Mouse (Mus musculus): Measurements from ENCODE around the gene Tmem150c. TPM values are rescaled to one million over a fixed set of nuclear protein-coding genes. Genes with fewer than 3 reads are reported as not detected.

The Tmem150c gene
- polyA plus RNA-seq, 1 experiment from 2014 or later = 2.3 TPM

DNA sequence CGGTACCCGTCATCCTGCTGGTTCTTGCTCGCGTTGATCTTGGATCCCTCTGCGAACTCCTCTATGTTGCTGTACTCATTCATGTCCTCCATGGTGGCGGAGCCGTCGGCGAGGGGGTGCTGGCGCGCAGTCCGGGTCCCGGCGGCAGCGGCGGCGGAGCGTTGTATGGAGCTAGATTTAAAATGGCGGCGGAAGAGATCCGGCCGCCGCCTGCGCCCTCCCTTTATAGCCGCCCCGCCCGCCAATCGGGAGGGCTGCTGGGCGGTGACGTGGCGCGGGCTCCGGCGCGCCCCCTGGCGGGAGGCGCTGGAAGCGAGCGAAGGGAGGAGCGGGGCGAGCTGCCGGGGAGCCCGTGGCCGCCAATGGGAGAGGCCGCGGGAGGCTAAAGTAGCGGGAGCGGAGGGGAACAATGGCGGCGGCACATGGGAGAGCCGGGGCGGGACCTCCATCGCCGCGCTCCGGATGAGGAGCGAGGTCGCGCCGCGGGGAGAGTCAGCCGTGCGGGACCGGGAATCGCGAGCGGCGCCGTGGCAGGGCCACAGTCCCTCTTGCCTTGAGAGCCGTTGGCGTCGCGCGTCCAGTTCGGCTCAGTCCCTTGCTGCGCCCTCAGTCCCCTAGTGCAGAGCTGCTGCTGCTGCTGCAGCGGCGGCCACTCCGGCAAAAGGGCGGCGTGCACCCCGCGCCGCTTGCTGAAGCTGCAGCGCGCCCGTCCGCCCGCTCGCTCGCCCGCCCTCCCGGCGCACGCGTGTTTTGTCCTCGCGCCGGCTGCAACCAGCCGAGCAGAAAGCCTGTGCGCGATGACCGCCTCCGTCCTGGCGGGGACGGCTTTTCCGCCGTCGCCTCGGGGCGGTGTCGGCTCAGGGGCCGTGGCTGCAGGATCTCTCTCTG is 120.7 kb downstream of the Tmem150c start:
- H3K36me3 ChIP-seq = peaks cover 48% of the 10 kb centered on the region
- peak overlapping the region; percentile 98 for H3K4me3 ChIP-seq
- H3K4me1 ChIP-seq = peaks cover 24% of the 10 kb centered on the region
- H3K27ac ChIP-seq = peak overlapping the region; percentile 99
- under 1% methylated on average over 101 of the region's 113 CpGs for WGBS
- no peaks in the 10 kb centered on the region for H3K27me3 ChIP-seq (ENCODE audit: insufficient read depth, poor library complexity, severe bottlenecking)
- no peaks in the 10 kb centered on the region for H3K9me3 ChIP-seq
- peak; percentile 95 for DNase-seq (ENCODE audit: low spot score)

DNA sequence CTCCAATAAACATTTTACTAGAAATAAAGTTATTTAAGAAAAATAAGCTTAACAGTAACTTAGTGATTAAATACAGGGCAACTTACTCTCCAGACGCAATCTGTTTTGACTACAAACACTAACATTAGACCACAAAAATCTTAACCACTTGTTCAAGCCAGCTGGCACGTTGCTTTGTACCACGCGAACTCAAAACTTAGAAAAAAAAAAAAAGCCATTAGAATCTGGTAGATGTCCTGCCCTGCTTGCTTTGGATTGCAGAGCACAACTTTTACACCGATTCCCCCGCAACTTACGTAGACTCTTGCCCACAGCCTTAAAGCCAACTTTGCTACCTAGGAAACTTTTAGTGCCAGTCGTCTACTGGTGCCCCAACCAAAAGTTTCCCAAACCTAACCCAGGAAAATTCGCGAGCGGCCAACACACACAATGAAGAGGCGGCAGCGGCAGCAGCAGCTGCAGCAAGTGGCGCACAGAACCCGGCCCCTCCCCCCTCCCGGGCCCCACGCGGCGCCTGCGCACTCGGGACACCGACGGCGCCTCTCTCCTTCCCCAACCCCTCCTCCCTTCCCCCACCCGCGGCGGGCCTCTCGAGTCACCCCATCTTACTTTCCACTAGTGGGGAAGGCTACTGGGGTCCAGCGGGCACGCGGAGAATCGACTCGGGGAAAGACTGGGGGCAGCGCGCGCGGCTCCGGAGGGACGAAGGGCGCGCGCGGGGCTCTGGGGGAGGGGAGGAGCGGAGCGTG is 121.5 kb downstream of the Tmem150c start:
- Histone ChIP-seq H3K27ac (peak overlapping the region; percentile 99), H3K4me1 (peaks cover 19% of the 10 kb centered on the region), H3K9me3 (no peaks in the 10 kb centered on the region), H3K36me3 (peaks cover 54% of the 10 kb centered on the region), H3K27me3 (ENCODE audit: insufficient read depth, poor library complexity, severe bottlenecking) (no peaks in the 10 kb centered on the region), H3K4me3 (peak overlapping the region; percentile 98)
- peak; percentile 94 for DNase-seq (ENCODE audit: low spot score)
- 1% methylated on average over 44 of the region's 45 CpGs for WGBS

DNA sequence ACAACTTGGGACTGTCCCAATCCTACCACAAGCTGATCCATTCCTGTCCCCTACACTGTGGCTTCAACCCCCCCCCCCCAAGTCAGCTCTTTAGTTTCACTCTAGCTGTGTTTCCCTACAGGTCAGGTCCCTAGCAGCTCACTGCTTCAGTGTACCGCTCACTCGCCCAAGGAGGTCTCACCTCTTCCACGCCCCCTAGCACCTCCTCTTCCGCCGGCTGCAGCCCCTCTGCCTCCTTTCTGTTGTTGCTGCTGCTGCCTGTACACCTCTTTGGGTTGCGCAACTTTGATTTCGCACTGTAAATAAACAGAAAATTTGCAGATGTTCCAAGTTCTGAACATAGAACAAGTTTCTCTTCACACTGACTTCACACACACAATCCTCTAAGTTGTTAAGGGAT is 122.9 kb downstream of the Tmem150c start:
- DNase-seq (ENCODE audit: low spot score) = no peak
- H3K36me3 ChIP-seq = peaks cover 59% of the 10 kb centered on the region
- WGBS = 34% methylated on average over 7 of the region's 7 CpGs
- H3K27ac ChIP-seq = no peak overlapping the region; the same call in 1 of the 2 replicates
- no peaks in the 10 kb centered on the region for H3K27me3 ChIP-seq (ENCODE audit: insufficient read depth, poor library complexity, severe bottlenecking)
- peaks cover 22% of the 10 kb centered on the region for H3K4me1 ChIP-seq
- peak overlapping the region; percentile 98 for H3K4me3 ChIP-seq
- no peaks in the 10 kb centered on the region for H3K9me3 ChIP-seq

DNA sequence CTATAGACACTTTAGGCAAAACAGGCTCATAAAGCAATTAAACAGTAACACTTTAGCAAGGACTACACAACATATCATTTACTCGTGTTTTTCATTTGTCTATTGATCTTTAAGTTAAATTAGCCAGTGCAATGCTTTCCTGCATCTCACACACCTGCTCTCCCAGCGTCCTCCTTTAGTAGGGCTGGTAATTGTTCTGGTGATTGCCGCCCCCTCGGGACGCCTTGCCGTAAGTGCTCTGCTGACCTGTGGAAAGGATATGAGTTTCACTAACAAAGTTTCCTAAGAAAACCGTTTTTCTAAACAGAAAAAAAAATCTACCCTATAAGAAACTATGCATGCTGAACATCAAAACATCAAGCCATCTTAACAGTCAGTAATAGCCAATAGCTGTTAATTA is 123.7 kb downstream of the Tmem150c start:
- WGBS = 68% methylated on average over 7 of the region's 7 CpGs
- Histone ChIP-seq H3K9me3 (no peaks in the 10 kb centered on the region), H3K4me3 (0 out of 2 replicates have a peak overlapping the region, but pooled peaks have one; percentile 98), H3K27ac (no peak overlapping the region), H3K27me3 (ENCODE audit: insufficient read depth, poor library complexity, severe bottlenecking) (no peaks in the 10 kb centered on the region), H3K4me1 (peaks cover 18% of the 10 kb centered on the region), H3K36me3 (peaks cover 62% of the 10 kb centered on the region)
- DNase-seq (ENCODE audit: low spot score) = no peak

DNA sequence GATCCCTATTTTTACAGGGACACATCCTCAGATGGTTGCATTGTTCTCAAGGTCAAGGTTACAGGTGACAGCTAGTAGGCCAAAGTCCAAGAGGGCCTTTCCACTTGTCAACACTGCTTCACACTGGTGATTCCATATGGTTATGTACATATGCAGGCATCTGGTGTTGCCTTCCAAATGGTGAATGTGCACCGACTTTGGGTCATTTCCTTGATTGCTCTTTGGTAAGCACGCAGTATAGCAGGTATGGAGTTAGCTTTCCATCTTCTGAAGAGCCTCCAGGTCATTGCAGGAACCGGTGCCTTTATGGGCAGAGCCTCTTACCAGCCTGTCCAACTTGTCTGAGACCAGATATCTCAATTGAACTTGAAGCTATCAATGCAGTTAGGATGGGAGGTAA is 127.0 kb downstream of the Tmem150c start:
- H3K27me3 ChIP-seq (ENCODE audit: insufficient read depth, poor library complexity, severe bottlenecking) = no peaks in the 10 kb centered on the region
- H3K27ac ChIP-seq = no peak overlapping the region
- peaks cover 62% of the 10 kb centered on the region for H3K36me3 ChIP-seq
- no peak for DNase-seq (ENCODE audit: low spot score)
- WGBS = 80% methylated on average over 3 of the region's 3 CpGs
- H3K4me1 ChIP-seq = peaks cover 14% of the 10 kb centered on the region
- no peak overlapping the region for H3K4me3 ChIP-seq
- no peaks in the 10 kb centered on the region for H3K9me3 ChIP-seq

DNA sequence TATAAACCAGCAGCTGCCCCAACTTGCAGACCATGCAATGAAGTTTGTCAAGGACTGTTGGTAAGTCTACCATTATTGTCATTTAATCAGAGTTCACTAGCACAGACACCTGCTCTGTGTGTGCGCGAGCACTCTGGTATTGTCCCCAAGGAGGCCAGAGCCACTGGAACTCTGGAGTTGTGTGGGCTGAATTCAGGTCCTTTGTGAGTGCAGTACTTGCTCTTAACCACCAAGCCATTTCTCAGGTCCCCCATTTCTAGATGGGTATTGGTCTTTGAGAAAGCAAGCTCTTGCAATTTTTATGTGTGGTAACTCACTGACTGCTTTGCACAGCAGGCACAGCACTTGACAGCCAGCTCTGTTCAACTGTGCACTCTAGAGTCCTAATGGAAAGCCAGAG is 127.5 kb downstream of the Tmem150c start:
- Histone ChIP-seq H3K27ac (no peak overlapping the region), H3K9me3 (no peaks in the 10 kb centered on the region), H3K4me3 (no peak overlapping the region), H3K36me3 (peaks cover 57% of the 10 kb centered on the region), H3K27me3 (ENCODE audit: insufficient read depth, poor library complexity, severe bottlenecking) (no peaks in the 10 kb centered on the region), H3K4me1 (peaks cover 11% of the 10 kb centered on the region)
- no peak for DNase-seq (ENCODE audit: low spot score)
- 86% methylated on average over 2 of the region's 2 CpGs for WGBS

DNA sequence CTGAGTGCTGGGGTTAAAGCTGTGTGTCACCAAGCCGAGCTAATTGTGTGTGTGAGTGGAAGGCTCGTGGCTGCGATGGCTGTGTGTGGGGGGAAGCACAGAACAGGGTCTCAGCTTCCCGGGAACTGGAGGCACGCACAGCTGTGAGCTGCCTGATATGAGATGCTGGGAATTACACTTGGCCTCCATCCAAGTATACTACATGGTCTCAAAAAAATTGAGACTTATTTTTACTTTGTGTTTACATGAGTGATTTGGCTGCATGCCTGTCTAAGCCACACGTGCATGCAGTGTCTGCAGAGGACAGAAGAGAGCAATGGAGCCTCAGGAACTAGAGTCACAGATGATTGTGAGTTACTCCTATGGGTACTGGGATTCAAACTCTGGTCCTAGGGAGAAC is 129.5 kb downstream of the Tmem150c start:
- Histone ChIP-seq H3K36me3 (peaks cover 37% of the 10 kb centered on the region), H3K9me3 (no peaks in the 10 kb centered on the region), H3K27me3 (ENCODE audit: insufficient read depth, poor library complexity, severe bottlenecking) (no peaks in the 10 kb centered on the region), H3K27ac (no peak overlapping the region), H3K4me1 (peaks cover 3% of the 10 kb centered on the region; the same call in 1 of the 2 replicates), H3K4me3 (no peak overlapping the region)
- 49% methylated on average over 6 of the region's 6 CpGs for WGBS
- no peak for DNase-seq (ENCODE audit: low spot score)

Other genes starting within 250 kb of the Tmem150c start
- 139 and 334 TPM in 2 replicates for gene Hnrnpd, start 180.9 kb downstream of the Tmem150c start, polyA plus RNA-seq (2016; fragmentation: Nextera tagmentation; extraction: Ambion mirVana)
- 1.1 and 1.3 TPM in 2 replicates for gene 4930524J08Rik, start 180.7 kb downstream of the Tmem150c start, polyA plus RNA-seq (2016; fragmentation: Nextera tagmentation; extraction: Ambion mirVana)
- 116 and 157 TPM in 2 replicates for gene Hnrnpdl, start 120.1 kb downstream of the Tmem150c start, polyA plus RNA-seq (2016; fragmentation: Nextera tagmentation; extraction: Ambion mirVana)
- 34.1 and 46.5 TPM in 2 replicates for gene Enoph1, start 119.8 kb downstream of the Tmem150c start, polyA plus RNA-seq (2016; fragmentation: Nextera tagmentation; extraction: Ambion mirVana)